Mouse (Mus musculus): Measurements from ENCODE around the gene Myl6b. TPM values are rescaled to one million over a fixed set of nuclear protein-coding genes. Genes with fewer than 3 reads are reported as not detected.

Gene Myl6b
- polyA plus RNA-seq, 1 experiment from 2014 or later: 2.0 TPM

GRCm38 (mm10) chr10:128538340-128538870 is 39.9 kb upstream of the Myl6b start:
- WGBS (ENCODE audit: insufficient replicate concordance): 69% methylated on average over 1 of the region's 1 CpGs
- ATAC-seq (ENCODE audit: low read depth): no peak
- Histone ChIP-seq H3K4me2 (ENCODE audit: low read depth, low read length) (no peak overlapping the region), H3K27ac (ENCODE audit: low read length) (no peak overlapping the region), H3K4me1 (ENCODE audit: control insufficient read depth, low read depth, low read length) (peaks cover 15% of the 10 kb centered on the region), H3K9ac (ENCODE audit: low read depth, low read length) (no peak overlapping the region), H3K4me3 (ENCODE audit: low read depth, low read length) (no peak overlapping the region), H3K36me3 (ENCODE audit: control insufficient read depth, insufficient read depth) (no peaks in the 10 kb centered on the region; the same call in 1 of the 2 replicates), H3K9me3 (replicated peaks; ENCODE audit: control insufficient read depth, low read length) (no peaks in the 10 kb centered on the region), H3K27me3 (ENCODE audit: control insufficient read depth, insufficient read depth, low read depth, low read length) (no peaks in the 10 kb centered on the region)

GRCm38 (mm10) chr10:128536266-128536940 is 37.9 kb upstream of the Myl6b start:
- H3K9me3 ChIP-seq (replicated peaks; ENCODE audit: control insufficient read depth, low read length): no peaks in the 10 kb centered on the region
- peak overlapping the region; percentile 2 for H3K9ac ChIP-seq (ENCODE audit: low read depth, low read length)
- peak overlapping the region; percentile 51 for H3K4me2 ChIP-seq (ENCODE audit: low read depth, low read length)
- H3K36me3 ChIP-seq (ENCODE audit: control insufficient read depth, insufficient read depth): no peaks in the 10 kb centered on the region
- H3K4me3 ChIP-seq (ENCODE audit: low read depth, low read length): peak overlapping the region; percentile 31
- ATAC-seq (ENCODE audit: low read depth): peak; percentile 98
- H3K27me3 ChIP-seq (ENCODE audit: control insufficient read depth, insufficient read depth, low read depth, low read length): no peaks in the 10 kb centered on the region
- WGBS (ENCODE audit: insufficient replicate concordance): 13% methylated on average over 18 of the region's 18 CpGs
- H3K27ac ChIP-seq (ENCODE audit: low read length): peak overlapping the region; percentile 46
- peaks cover 15% of the 10 kb centered on the region for H3K4me1 ChIP-seq (ENCODE audit: control insufficient read depth, low read depth, low read length)

- no peaks in the 10 kb centered on the region for H3K27me3 ChIP-seq (ENCODE audit: control insufficient read depth, insufficient read depth, low read depth, low read length)
- H3K4me3 ChIP-seq (ENCODE audit: low read depth, low read length): peak overlapping the region; percentile 31; the same call in 1 of the 2 replicates
- peak overlapping the region; percentile 2; the same call in 1 of the 2 replicates for H3K9ac ChIP-seq (ENCODE audit: low read depth, low read length)
- H3K36me3 ChIP-seq (ENCODE audit: control insufficient read depth, insufficient read depth): no peaks in the 10 kb centered on the region
- peak overlapping the region; percentile 46 for H3K27ac ChIP-seq (ENCODE audit: low read length)
- peak overlapping the region; percentile 51 for H3K4me2 ChIP-seq (ENCODE audit: low read depth, low read length)
- ATAC-seq (ENCODE audit: low read depth): peak; percentile 17
- H3K9me3 ChIP-seq (replicated peaks; ENCODE audit: control insufficient read depth, low read length): no peaks in the 10 kb centered on the region
- WGBS (ENCODE audit: insufficient replicate concordance): 55% methylated on average over 4 of the region's 4 CpGs
- peaks cover 15% of the 10 kb centered on the region for H3K4me1 ChIP-seq (ENCODE audit: control insufficient read depth, low read depth, low read length)
These were observed 37.3 kb upstream of the Myl6b start for GRCm38 (mm10) chr10:128535624-128536265.

GRCm38 (mm10) chr10:128535206-128535605 is 36.7 kb upstream of the Myl6b start:
- Histone ChIP-seq H3K9ac (ENCODE audit: low read depth, low read length) (no peak overlapping the region), H3K4me3 (ENCODE audit: low read depth, low read length) (no peak overlapping the region), H3K9me3 (replicated peaks; ENCODE audit: control insufficient read depth, low read length) (no peaks in the 10 kb centered on the region), H3K4me1 (ENCODE audit: control insufficient read depth, low read depth, low read length) (peaks cover 15% of the 10 kb centered on the region), H3K27ac (ENCODE audit: low read length) (no peak overlapping the region), H3K27me3 (ENCODE audit: control insufficient read depth, insufficient read depth, low read depth, low read length) (no peaks in the 10 kb centered on the region), H3K36me3 (ENCODE audit: control insufficient read depth, insufficient read depth) (no peaks in the 10 kb centered on the region), H3K4me2 (ENCODE audit: low read depth, low read length) (no peak overlapping the region)
- 63% methylated on average over 2 of the region's 2 CpGs for WGBS (ENCODE audit: insufficient replicate concordance)
- no peak for ATAC-seq (ENCODE audit: low read depth)

GRCm38 (mm10) chr10:128526366-128527356 is 28.2 kb upstream of the Myl6b start:
- Histone ChIP-seq H3K4me2 (ENCODE audit: low read depth, low read length) (peak overlapping the region; percentile 100), H3K36me3 (ENCODE audit: control insufficient read depth, insufficient read depth) (no peaks in the 10 kb centered on the region; the same call in 1 of the 2 replicates), H3K9ac (ENCODE audit: low read depth, low read length) (peak overlapping the region; percentile 66), H3K27me3 (ENCODE audit: control insufficient read depth, insufficient read depth, low read depth, low read length) (no peaks in the 10 kb centered on the region), H3K27ac (ENCODE audit: low read length) (peak overlapping the region; percentile 87), H3K4me3 (ENCODE audit: low read depth, low read length) (peak overlapping the region; percentile 88), H3K9me3 (replicated peaks; ENCODE audit: control insufficient read depth, low read length) (no peaks in the 10 kb centered on the region), H3K4me1 (ENCODE audit: control insufficient read depth, low read depth, low read length) (peaks cover 18% of the 10 kb centered on the region)
- no peak for ATAC-seq (ENCODE audit: low read depth)
- WGBS (ENCODE audit: insufficient replicate concordance): 21% methylated on average over 28 of the region's 28 CpGs

- Histone ChIP-seq H3K27me3 (ENCODE audit: control insufficient read depth, insufficient read depth, low read depth, low read length) (no peaks in the 10 kb centered on the region), H3K4me3 (ENCODE audit: low read depth, low read length) (peak within 1 kb of the TSS; percentile 88), H3K4me2 (ENCODE audit: low read depth, low read length) (peak within 1 kb of the TSS; percentile 100), H3K4me1 (ENCODE audit: control insufficient read depth, low read depth, low read length) (peaks cover 18% of the 10 kb centered on the region), H3K9ac (ENCODE audit: low read depth, low read length) (peak within 1 kb of the TSS; percentile 94), H3K36me3 (ENCODE audit: control insufficient read depth, insufficient read depth) (no peaks in the 10 kb centered on the region; the same call in 1 of the 2 replicates), H3K27ac (ENCODE audit: low read length) (peak within 1 kb of the TSS; percentile 87), H3K9me3 (replicated peaks; ENCODE audit: control insufficient read depth, low read length) (no peaks in the 10 kb centered on the region)
- ATAC-seq (ENCODE audit: low read depth): peak; percentile 97
- WGBS (ENCODE audit: insufficient replicate concordance): 0% methylated on average over 37 of the region's 37 CpGs
These were observed 27.3 kb upstream of the Myl6b start, which contains the start of gene Esyt1 for GRCm38 (mm10) chr10:128525671-128526308. Esyt1 (minus strand) TSS chr10:128525871.

GRCm38 (mm10) chr10:128524732-128525662 is 26.5 kb upstream of the Myl6b start:
- H3K36me3 ChIP-seq (ENCODE audit: control insufficient read depth, insufficient read depth): peaks cover 2% of the 10 kb centered on the region
- no peaks in the 10 kb centered on the region for H3K9me3 ChIP-seq (replicated peaks; ENCODE audit: control insufficient read depth, low read length)
- peak overlapping the region; percentile 100 for H3K4me2 ChIP-seq (ENCODE audit: low read depth, low read length)
- WGBS (ENCODE audit: insufficient replicate concordance): under 1% methylated on average over 58 of the region's 58 CpGs
- peaks cover 18% of the 10 kb centered on the region for H3K4me1 ChIP-seq (ENCODE audit: control insufficient read depth, low read depth, low read length)
- peak overlapping the region; percentile 94 for H3K9ac ChIP-seq (ENCODE audit: low read depth, low read length)
- peak overlapping the region; percentile 88 for H3K4me3 ChIP-seq (ENCODE audit: low read depth, low read length)
- ATAC-seq (ENCODE audit: low read depth): peak; percentile 9
- H3K27ac ChIP-seq (ENCODE audit: low read length): peak overlapping the region; percentile 87
- no peaks in the 10 kb centered on the region for H3K27me3 ChIP-seq (ENCODE audit: control insufficient read depth, insufficient read depth, low read depth, low read length)

Measured in liver, embryonic 16.5 days (tissue).